Mouse (Mus musculus) lung, postnatal 0 days (tissue): ENCODE measurements around the gene Ahcyl1.

Experiments used
- CTCF ChIP-seq: IDR thresholded peaks from 2 replicates; pipeline ENCODE4 v1.5.1; 2016; ENCODE audit warnings: antibody characterized with exemption, mild to moderate bottlenecking
- EP300 ChIP-seq: IDR thresholded peaks from 2 replicates; pipeline ENCODE4 v1.6.1; 2016; ENCODE audit warnings: antibody characterized with exemption, mild to moderate bottlenecking, control low read depth

DNA sequence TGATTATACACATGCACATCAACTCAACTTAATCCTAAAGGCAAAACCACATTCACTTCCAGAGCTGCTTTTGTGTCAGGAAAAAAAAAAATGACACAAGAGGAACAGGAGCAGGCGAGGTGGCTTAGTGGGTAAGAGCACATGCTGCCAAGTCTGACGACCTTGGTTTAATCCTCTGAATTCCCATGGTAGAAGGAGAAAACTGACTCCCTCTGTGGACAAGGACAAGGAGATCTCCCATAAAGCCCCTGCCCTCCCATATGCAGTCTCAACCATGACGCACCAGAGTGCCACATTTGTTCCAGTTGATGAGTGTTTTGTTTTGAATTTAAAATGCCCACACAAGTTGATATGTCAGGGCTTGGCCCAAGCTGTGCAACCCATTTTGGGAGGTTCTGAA is 12.8 kb upstream of the Ahcyl1 start:
- TF ChIP-seq EP300 (no peak), CTCF (no peak)
